Mouse (Mus musculus): Measurements from ENCODE around the gene Zfp26.

The Zfp26 gene

GRCm38 (mm10) chr9:20459377-20460317, at the start of gene Zfp26:
Zfp26 (minus strand) TSS chr9:20460162.
- DNase-seq (ENCODE audit: low read depth, low spot score) = peak; percentile 91

DNA sequence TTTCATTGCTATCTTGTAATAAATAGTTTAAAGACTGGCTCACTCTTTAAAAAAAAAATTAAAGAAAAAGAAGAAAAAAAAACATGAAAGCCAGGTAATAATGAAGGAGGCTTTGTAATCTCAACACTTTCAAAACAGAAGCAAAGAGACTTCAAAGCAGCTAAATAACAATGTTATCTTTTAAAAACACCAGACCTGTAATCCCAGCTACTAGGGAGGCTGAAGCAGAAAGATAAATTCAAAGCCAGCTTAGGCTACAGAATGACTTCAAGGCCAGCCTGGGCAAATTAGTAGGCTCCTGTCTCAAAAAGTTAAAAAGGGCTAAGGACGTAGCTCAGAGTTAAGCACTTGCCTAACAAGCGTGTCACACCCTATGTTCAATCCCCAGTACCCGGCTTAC, 49.7 kb upstream of the Zfp26 start:
- no peak for DNase-seq (ENCODE audit: low read depth, low spot score)

DNA sequence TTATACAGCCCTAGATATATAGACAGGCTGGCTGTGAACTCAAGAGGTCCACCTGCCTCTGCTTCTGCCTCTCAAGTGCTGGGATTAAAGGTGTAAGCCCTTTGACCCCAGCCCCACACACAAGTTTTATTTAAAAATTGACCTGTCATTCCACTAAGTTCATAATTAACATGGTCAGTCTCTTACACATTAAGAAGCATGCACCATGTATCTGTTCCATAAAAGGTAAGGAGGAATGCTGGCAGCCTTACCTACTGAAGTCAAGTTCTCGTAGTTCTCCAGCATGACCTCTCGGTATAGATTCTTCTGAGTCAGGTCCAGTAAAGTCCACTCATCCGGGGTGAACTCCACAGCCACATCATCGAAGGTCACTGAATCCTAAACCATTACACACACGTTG, 44.8 kb upstream of the Zfp26 start:
- DNase-seq (ENCODE audit: low read depth, low spot score) = no peak

DNA sequence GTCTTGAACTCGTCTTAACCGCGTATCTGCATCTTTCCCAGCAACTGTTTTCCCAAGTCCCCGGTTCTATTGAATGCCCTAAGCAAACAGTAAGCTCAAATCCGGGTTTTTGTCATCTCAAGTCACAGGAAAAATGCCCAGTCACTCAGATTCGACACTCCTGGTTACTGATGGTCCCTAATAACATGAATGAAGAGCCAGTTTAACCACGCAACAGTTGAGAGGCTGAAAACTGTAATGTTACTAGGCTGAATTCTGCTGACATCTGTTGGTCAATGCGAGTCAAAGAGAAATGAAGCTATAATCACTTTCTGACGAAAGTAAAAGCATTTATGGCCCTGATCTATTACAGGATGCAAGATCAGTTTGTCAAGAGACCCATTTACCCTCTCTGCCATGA, 33.3 kb upstream of the Zfp26 start:
- DNase-seq (ENCODE audit: low read depth, low spot score) = no peak

DNA sequence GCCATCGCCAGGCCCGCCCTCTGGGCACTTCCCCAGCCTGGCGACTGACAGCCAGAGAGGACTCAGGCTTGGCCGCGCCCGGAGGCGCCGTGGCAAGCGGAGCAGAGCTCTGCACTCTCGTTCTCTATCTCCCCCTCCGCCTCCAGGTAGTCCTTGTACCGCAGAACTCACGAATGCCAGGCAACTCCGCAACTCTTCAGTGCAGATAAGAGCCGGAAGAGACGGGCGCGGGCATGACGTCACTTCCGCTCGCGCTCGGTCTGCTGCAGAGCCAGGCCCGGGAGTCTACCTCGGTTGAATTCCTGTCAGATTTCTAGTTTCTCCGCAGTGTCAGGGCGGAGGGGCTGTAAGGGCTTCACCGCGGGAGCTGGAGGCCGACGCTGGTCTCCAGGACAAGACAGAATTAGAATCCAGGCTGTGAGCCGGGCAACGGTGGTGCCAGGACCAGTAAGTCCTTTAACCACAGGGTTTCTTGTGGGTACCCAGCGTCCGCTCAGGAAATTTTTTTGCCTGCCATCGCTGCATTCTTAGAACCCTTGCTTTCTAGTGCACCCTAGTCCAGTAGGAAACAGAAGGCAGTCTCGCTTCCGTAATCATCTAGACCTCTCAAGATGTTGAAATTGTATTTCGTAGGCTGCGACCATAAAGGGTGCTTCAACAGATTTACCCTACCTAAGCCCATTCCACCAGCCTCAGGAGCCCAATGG, 32.7 kb upstream of the Zfp26 start, which contains the start of gene Zfp426:
Gene Zfp426, minus strand, starts transcription at position 220 of the 707 bp plus-strand sequence.
- DNase-seq (ENCODE audit: low read depth, low spot score) = peak; percentile 91

DNA sequence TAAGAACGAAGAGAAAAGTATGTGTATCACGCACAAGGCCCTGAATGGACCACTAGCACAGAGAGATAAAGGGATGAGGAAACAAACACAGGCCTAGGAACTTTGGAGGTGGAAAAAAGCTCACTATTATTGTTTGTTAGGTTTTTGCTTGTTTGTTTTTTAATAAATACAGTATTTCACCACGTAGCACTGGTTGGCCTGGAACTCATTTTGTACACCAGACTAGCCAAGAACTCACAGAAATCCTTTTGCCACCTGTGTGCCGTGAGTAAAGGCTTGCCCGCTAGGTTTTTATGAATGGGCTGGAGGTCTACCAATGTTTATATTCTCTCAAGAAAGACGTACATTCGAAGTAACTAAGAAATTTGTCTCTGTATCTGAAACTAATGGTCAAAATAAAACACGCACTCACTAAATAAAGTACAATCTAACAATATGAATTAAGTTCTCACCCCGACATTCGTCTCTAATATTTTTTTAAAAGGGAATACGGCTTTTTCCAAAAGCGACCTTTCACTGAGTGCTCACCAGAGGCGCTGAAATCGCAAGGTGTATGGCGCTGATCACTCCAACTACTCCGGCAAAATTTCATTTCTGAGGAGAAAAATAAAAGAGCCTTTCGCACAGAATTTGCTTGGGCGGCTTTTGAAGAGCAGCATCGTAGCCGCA, 32.0 kb upstream of the Zfp26 start:
- DNase-seq (ENCODE audit: low read depth, low spot score) = no peak

DNA sequence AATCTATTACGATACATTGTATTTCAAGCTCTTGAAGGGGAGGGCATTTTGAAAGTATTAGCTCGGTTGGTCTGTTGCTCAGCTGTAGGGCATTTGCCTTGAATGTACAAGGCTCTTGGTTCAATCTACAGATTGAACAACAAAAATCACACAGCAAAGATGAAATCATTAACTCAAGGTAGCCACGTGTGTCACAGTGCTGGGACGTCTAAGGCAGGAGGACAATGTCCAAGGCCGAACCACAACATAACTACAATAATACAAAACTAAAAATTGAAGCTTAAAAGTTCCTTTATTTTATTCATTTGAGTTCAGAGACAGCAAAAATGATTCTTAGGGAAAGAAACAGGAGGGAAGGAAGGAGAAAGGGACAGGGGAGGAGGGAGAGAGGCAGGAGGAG, 29.6 kb upstream of the Zfp26 start:
- DNase-seq (ENCODE audit: low read depth, low spot score) = no peak

DNA sequence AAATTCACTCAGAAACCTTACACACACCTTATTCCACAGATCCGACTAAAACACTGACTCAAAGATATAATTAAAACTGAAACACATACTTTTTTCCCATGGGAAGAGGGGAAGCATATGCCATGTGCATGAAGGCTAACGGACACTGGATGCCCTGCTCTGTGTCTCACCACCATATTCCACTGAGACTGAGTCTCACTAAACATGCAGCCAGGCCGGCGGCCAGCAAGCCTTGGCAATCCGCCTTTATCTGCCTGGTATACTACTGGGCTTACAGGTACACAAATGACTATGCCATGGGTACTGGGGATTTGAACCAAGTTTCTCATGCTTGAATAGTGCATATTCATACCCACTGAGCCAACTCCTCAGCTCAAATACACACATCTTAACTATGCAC, 19.4 kb upstream of the Zfp26 start:
- no peak for DNase-seq (ENCODE audit: low read depth, low spot score)

DNA sequence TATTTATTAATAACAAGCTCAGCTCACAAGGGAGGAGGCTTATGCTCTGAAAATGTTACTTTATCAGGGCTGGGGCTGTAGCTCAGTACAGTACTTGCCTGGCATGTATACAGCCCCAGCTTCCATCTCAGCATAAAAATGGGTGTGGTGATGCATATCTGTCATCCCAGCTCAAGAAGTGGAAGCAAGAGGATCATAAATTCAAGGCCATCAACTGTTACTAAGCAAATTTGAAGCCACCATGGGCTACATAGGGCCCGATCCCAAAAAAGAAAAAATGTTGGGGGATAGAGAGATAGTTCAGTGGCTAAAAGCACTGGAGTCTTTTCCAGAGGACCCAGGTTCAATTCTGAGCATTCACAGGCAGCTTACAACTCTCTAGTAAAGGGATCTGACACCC, 16.7 kb upstream of the Zfp26 start:
- DNase-seq (ENCODE audit: low read depth, low spot score) = no peak

DNA sequence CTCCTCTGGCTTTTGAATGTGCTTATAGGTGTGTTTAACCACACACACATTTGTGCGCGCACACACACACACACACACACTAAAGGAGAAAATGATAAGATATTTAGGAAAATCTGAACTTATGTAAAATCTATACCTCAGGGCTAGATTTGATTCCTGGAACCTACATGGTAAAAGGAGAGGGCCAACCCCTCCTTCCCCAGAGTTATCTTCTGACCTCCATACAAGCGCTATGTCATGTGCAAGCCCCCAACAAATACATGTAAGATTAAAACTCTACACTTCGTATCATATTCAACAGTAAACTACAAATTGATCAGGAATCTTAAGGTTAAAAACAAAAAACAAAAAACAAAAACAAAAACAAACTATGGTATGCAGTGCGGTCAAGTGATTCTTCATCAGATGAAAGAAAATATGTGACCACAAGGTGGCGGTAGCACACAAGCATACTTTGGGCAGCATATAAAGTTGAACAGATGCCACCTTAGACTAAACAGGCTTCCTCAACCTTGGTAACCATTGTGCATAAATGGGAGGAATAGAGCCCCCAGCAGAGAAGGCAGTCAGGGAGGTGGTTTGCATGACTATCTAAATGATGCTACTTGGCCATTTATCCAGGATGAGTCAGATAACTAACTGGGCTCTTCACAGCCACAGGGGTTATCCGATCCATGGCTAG, 6.9 kb upstream of the Zfp26 start:
- DNase-seq (ENCODE audit: low read depth, low spot score) = peak; percentile 73

DNA sequence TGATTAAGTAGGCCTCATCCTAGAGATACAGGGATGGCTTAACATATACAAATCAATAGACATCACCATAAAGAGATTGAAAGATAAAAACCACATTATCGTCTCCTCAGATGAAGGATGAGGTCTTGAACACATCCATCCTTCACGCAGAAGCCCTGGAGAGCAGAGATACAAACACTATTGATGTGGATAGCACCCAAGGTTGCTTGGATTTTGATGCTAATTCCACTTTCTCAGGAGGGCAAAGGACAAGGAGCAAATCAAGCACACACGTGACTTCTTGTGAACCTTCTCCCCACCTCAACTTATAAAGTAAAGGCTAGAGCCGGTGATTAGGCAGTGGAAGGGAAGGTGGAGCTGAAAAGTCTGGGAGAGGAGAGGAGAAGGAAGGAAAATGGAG, 6.3 kb downstream of the Zfp26 start:
- DNase-seq (ENCODE audit: low read depth, low spot score) = peak; percentile 73

- no peak for DNase-seq (ENCODE audit: low read depth, low spot score)
Measured at GRCm38 (mm10) chr9:20451493-20451892, 8.5 kb downstream of the Zfp26 start.

- peak; percentile 75 for DNase-seq (ENCODE audit: low read depth, low spot score)
Measured at GRCm38 (mm10) chr9:20443183-20443783, 16.7 kb downstream of the Zfp26 start.

DNA sequence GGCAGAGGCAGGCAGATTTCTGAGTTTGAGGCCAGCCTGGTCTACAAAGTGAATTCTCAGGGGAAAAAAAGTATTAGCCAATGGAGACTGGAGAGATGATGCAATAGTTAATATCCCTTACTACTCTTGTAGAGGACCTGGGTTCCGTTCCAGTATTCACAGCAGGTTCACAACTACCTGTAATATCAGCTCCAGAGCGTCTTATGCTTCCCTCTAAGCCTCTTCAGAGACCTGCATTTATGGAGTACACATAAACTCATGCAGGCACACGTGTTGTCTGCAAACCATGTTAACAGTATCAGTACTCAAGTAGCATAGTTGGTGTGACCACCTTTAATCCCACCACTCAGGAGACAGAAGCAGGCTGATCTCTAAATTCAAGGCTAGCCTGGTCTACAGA, 30.0 kb downstream of the Zfp26 start:
- DNase-seq (ENCODE audit: low read depth, low spot score) = no peak

GRCm38 (mm10) chr9:20411460-20411859, 48.5 kb downstream of the Zfp26 start:
- DNase-seq (ENCODE audit: low read depth, low spot score) = peak; percentile 23

DNA sequence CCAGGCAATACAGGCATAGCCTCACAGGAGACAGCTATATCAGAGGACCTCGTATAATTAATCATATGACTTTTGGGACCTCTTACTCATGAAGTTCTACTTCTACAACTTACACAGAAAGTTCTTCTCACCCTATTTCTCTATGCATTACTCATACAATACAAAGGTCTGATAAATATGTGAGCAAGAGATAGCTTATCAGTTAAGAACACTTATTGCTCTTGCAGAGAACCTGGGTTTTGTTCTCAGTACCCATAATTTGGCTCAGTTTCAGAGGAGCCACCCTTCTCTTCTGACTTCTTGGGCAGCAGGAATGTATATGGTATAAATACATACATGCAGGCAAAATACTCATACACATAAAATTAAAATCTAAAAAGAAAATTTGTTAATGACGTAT, 50.6 kb downstream of the Zfp26 start:
- no peak for DNase-seq (ENCODE audit: low read depth, low spot score)

- no peak for DNase-seq (ENCODE audit: low read depth, low spot score)
Measured at GRCm38 (mm10) chr9:20385343-20385703, 74.6 kb downstream of the Zfp26 start.

DNA sequence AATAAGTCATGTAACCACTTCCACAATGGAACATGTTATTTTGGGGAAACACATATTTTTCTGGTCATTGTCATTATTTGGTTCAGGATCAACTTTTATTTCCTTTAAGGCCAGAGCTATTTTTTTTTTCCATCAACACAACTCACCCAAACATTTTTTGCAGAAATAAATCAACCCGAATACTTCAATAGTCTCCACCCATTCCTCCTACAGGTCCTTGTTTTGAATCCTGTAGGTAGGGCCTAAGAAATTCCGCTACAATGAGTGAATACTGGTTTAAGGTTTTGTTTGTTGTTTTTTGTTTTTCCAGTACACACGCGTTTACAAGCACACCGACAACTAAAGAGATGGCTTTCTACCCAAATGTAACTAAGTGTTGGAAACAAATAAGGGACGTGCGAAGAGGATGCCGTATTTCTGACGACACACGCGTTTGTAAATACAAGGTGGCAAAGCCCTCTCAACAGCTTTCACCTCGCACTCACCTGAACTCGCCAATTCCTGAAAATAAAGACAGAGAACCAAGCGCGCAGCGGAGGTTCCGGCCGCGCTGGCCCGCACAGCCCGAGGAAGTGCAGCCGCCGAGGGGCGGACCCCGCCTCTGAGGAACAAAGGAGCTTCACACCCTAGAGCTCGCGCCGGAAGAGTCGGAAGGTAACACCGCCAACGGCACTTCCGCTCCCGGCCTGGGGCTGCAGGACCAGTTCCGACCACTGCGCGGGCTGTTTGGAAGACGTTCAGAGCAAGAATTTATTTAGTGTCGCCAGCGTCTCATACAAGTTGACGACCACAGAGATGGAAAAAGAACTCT, 75.2 kb downstream of the Zfp26 start, which contains the start of gene Zfp560:
Gene Zfp560, minus strand, starts transcription at position 646 of the 811 bp plus-strand sequence.
- peak; percentile 95 for DNase-seq (ENCODE audit: low read depth, low spot score)

- no peak for DNase-seq (ENCODE audit: low read depth, low spot score)
Measured at GRCm38 (mm10) chr9:20383659-20384058, 76.3 kb downstream of the Zfp26 start.

Measured in R1 (cell line).